Comparison of ENCODE assay signal across 16 mouse cellular contexts in the genomic region with DNA sequence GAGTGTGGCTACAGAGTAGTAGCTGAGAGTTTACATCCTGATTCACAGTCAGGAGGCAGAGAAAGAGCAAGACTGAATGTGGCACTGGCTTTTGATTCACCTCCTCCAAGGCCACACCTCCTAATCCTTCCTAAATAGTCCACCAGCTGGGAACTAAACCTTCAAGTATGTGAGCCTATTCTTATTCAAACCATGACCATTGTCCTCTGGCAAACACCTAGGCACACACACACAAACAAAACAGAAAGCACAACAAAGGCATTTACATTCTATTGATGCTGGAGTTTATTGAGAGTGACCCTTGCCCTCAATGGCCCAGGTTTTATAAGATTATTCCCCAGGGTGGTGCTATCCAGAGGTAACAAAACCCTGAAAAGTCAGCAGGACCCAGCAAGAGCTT.
"Had no signal": no experiment of that assay in that cellular context is flagged by ENCODE, and none has a peak within 500 bp of the region (broad histone marks: within the 10 kb centered on the region; RNA-seq: fewer than 3 reads in every experiment).

No protein-coding gene starts in this region.

- H3K27me3 ChIP-seq: lung, embryonic 15.5 days; midbrain, embryonic 13.5 days; midbrain, embryonic 15.5 days; neural tube, embryonic 12.5 days had no signal

- H3K4me1 ChIP-seq: lung, embryonic 15.5 days; midbrain, embryonic 13.5 days; midbrain, embryonic 15.5 days had no signal

- DNase-seq: liver, postnatal 0 days; lung, adult 2 months; lung, postnatal 14 days; lung, postnatal 36 days; right cerebral cortex, postnatal 14 days; spleen, adult 18-20 months; thymus, adult 18-20 months; thymus, postnatal 14 days; thymus, postnatal 36 days had no signal

- H3K27ac ChIP-seq: lung, embryonic 15.5 days; macrophage; midbrain, embryonic 10.5 days; midbrain, embryonic 13.5 days; midbrain, embryonic 15.5 days; neural tube, embryonic 12.5 days had no signal

- H3K9me3 ChIP-seq: lung, embryonic 15.5 days; midbrain, embryonic 10.5 days; midbrain, embryonic 13.5 days; midbrain, embryonic 15.5 days; neural tube, embryonic 12.5 days had no signal

- H3K4me3 ChIP-seq: lung, embryonic 15.5 days; midbrain, embryonic 10.5 days; midbrain, embryonic 13.5 days; midbrain, embryonic 15.5 days; neural tube, embryonic 12.5 days had no signal

- H3K4me2 ChIP-seq: lung, embryonic 15.5 days; midbrain, embryonic 13.5 days; midbrain, embryonic 15.5 days; neural tube, embryonic 12.5 days had no signal

- ATAC-seq: liver, postnatal 0 days; lung, postnatal 0 days; midbrain, embryonic 13.5 days; midbrain, embryonic 15.5 days had no signal

- H3K36me3 ChIP-seq: lung, embryonic 15.5 days; midbrain, embryonic 10.5 days; midbrain, embryonic 13.5 days; midbrain, embryonic 15.5 days; neural tube, embryonic 12.5 days had no signal

- H3K9ac ChIP-seq: liver, postnatal 0 days; lung, embryonic 15.5 days; midbrain, embryonic 13.5 days; midbrain, embryonic 15.5 days; neural tube, embryonic 12.5 days had no signal
